Comparison of ENCODE assay signal across 14 mouse cellular contexts in genomic region chr11:100260514-100261234, GRCm38 (mm10). TPM values are rescaled to one million over a fixed set of nuclear protein-coding genes. Genes with fewer than 3 reads are reported as not detected.
A peak's percentile ranks its signal among the peaks of the same experiment; 100 is the strongest.
DNase-seq lines count a peak whose midpoint lies in the region; ATAC-seq lines count a peak whose summit lies in the region.
"Had no signal": no experiment of that assay in that cellular context is flagged by ENCODE, and none has a peak within 500 bp of the region (broad histone marks: within the 10 kb centered on the region; RNA-seq: fewer than 3 reads in every experiment).

Gene Krt17 (minus strand): TSS chr11:100261029.

- no peak within 1 kb of the TSS for H3K9ac ChIP-seq in heart, embryonic 12.5 days
- no peak within 1 kb of the TSS for H3K9ac ChIP-seq in hindbrain, embryonic 11.5 days (ENCODE audit: low read depth, low read length)
- H3K9ac ChIP-seq: hindbrain, embryonic 15.5 days; liver, embryonic 13.5 days; midbrain, embryonic 12.5 days had no signal

- ATAC-seq in heart, embryonic 12.5 days (ENCODE audit: insufficient number of reproducible peaks, low FRiP score): peak; percentile 9; the same call in 1 of the 2 replicates
- ATAC-seq in hindbrain, embryonic 11.5 days (ENCODE audit: low FRiP score): no peak

- no peaks in the 10 kb centered on the region for H3K9me3 ChIP-seq in heart, embryonic 12.5 days (replicated peaks)
- H3K9me3 ChIP-seq in limb, embryonic 10.5 days (replicated peaks): no peaks in the 10 kb centered on the region
- H3K9me3 ChIP-seq in hindbrain, embryonic 11.5 days (ENCODE audit: control insufficient read depth, low read length): no peaks in the 10 kb centered on the region
- H3K9me3 ChIP-seq: hindbrain, embryonic 15.5 days; liver, embryonic 13.5 days; midbrain, embryonic 12.5 days had no signal

- peaks cover 32% of the 10 kb centered on the region for H3K27me3 ChIP-seq in heart, embryonic 12.5 days (replicated peaks)
- peaks cover 10% of the 10 kb centered on the region for H3K27me3 ChIP-seq in limb, embryonic 10.5 days (ENCODE audit: low read depth, poor library complexity, severe bottlenecking)
- H3K27me3 ChIP-seq in hindbrain, embryonic 11.5 days (ENCODE audit: control insufficient read depth, insufficient read depth, low read length): no peaks in the 10 kb centered on the region
- H3K27me3 ChIP-seq: hindbrain, embryonic 15.5 days; liver, embryonic 13.5 days; midbrain, embryonic 12.5 days had no signal

- no peaks in the 10 kb centered on the region for H3K36me3 ChIP-seq in heart, embryonic 12.5 days
- no peaks in the 10 kb centered on the region for H3K36me3 ChIP-seq in limb, embryonic 10.5 days
- no peaks in the 10 kb centered on the region for H3K36me3 ChIP-seq in hindbrain, embryonic 11.5 days (ENCODE audit: control insufficient read depth, insufficient read depth, low read length)
- H3K36me3 ChIP-seq: hindbrain, embryonic 15.5 days; liver, embryonic 13.5 days; midbrain, embryonic 12.5 days had no signal

- no peak for DNase-seq in heart, postnatal 4 days
- peak; percentile 46 for DNase-seq in testis, postnatal 10 days (ENCODE audit: low spot score)
- DNase-seq in testis, postnatal 14 days (ENCODE audit: low spot score): no peak
- no peak for DNase-seq in limb, embryonic 10.5 days (ENCODE audit: low spot score)
- no peak for DNase-seq in hindbrain, embryonic 11.5 days (ENCODE audit: low spot score)
- DNase-seq in urinary bladder, postnatal 10 days (ENCODE audit: low spot score): no peak
- DNase-seq: cerebellum, adult 11-12 months; kidney, adult 8-10 months; liver, embryonic 13.5 days; thymus, postnatal 4 days had no signal

- H3K4me3 ChIP-seq in heart, embryonic 12.5 days: no peak within 1 kb of the TSS
- H3K4me3 ChIP-seq in limb, embryonic 10.5 days: no peak within 1 kb of the TSS
- H3K4me3 ChIP-seq in hindbrain, embryonic 11.5 days (ENCODE audit: low read depth, low read length): no peak within 1 kb of the TSS
- H3K4me3 ChIP-seq: erythroblast, embryonic 14.5 days; hindbrain, embryonic 15.5 days; liver, embryonic 13.5 days; midbrain, embryonic 12.5 days had no signal

- WGBS in heart, embryonic 12.5 days: 74% methylated on average over 21 of the region's 21 CpGs
- 85% methylated on average over 20 of the region's 21 CpGs for WGBS in limb, embryonic 10.5 days
- 74% methylated on average over 21 of the region's 21 CpGs for WGBS in hindbrain, embryonic 11.5 days

- no peak within 1 kb of the TSS for H3K27ac ChIP-seq in heart, embryonic 12.5 days (ENCODE audit: poor library complexity, severe bottlenecking)
- H3K27ac ChIP-seq in limb, embryonic 10.5 days: 0 out of 2 replicates have a peak within 1 kb of the TSS, but pooled peaks have one; percentile 10
- no peak within 1 kb of the TSS for H3K27ac ChIP-seq in hindbrain, embryonic 11.5 days (ENCODE audit: low read depth, low read length)
- H3K27ac ChIP-seq: hindbrain, embryonic 15.5 days; liver, embryonic 13.5 days; midbrain, embryonic 12.5 days had no signal

- H3K4me2 ChIP-seq in heart, embryonic 12.5 days: 0 out of 2 replicates have a peak within 1 kb of the TSS, but pooled peaks have one; percentile 1
- no peak within 1 kb of the TSS for H3K4me2 ChIP-seq in hindbrain, embryonic 11.5 days (replicated peaks; ENCODE audit: low read depth, low read length)
- H3K4me2 ChIP-seq: hindbrain, embryonic 15.5 days; liver, embryonic 13.5 days; midbrain, embryonic 12.5 days had no signal

- H3K4me1 ChIP-seq in heart, embryonic 12.5 days (replicated peaks): no peaks in the 10 kb centered on the region
- H3K4me1 ChIP-seq in limb, embryonic 10.5 days: peaks cover 21% of the 10 kb centered on the region
- no peaks in the 10 kb centered on the region for H3K4me1 ChIP-seq in hindbrain, embryonic 11.5 days (replicated peaks; ENCODE audit: control insufficient read depth, insufficient read depth, low read length)
- H3K4me1 ChIP-seq: hindbrain, embryonic 15.5 days; liver, embryonic 13.5 days had no signal

RNA-seq across cellular contexts. Expression of gene Krt17, which starts in this region (rescaled TPM):
- polyA plus RNA-seq in heart, embryonic 12.5 days (2016; fragmentation: Nextera tagmentation; extraction: Ambion mirVana): 1.3 and 1.9 TPM in 2 replicates
- total RNA-seq in heart, postnatal 4 days (2021): under 1 TPM in 1 of 2 experiments, not detected in 1; 0.29 TPM
- polyA plus RNA-seq in limb, embryonic 10.5 days (2016; fragmentation: Nextera tagmentation; extraction: Ambion mirVana): 1.3 and 7.6 TPM in 2 replicates
- 0.22 and 0.25 TPM in 2 replicates for polyA plus RNA-seq in hindbrain, embryonic 11.5 days (2014; fragmentation: Nextera tagmentation; extraction: Ambion mirVana)
